Mouse (Mus musculus): ENCODE data around the gene Ppard. TPM values are rescaled to one million over a fixed set of nuclear protein-coding genes. Genes with fewer than 3 reads are reported as not detected.

Ppard gene
- polyA plus RNA-seq, 1 experiment from 2014 or later = 1.9 TPM

DNA sequence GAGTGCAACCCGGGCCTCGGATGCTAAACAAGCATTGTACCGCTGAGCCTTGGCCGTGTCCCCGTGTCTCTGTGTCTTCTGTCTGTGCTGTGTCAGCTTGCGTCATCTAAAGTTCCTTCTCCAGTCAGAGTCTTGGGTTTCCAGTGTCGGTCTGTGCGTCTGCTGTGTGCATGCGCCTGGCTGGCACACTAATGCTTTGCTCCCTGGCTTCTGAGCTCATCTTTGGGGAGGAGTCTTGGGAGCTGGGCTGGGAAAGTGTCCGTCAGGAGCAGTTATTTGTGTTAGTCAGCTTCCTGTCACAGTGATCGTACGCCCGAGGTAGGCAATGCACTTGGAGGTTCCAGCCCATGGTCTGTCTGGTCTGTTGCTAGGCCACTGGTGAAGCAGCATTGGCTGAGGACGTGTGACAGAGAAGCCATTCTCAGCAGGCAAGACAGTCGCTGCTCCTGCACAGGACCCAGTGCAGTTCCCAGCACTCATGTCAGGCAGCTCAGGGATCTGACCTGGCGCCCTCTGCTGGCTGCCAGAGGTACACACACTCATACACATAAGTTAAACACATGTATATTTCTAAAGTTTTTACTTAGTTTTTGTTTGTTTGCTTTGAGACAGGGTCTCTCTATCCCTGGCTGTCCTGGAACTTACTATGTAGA is 27.5 kb downstream of the Ppard start:
- H3K27ac ChIP-seq (replicated peaks; ENCODE audit: low read depth, low read length) = no peak overlapping the region
- no peak for DNase-seq (ENCODE audit: low spot score)
- H3K9ac ChIP-seq (replicated peaks; ENCODE audit: low read length) = no peak overlapping the region
- H3K4me1 ChIP-seq (ENCODE audit: control insufficient read depth, insufficient read depth, low read length) = peaks cover 8% of the 10 kb centered on the region; the same call in 1 of the 2 replicates
- H3K4me2 ChIP-seq (ENCODE audit: low read depth, low read length) = no peak overlapping the region
- H3K36me3 ChIP-seq (replicated peaks; ENCODE audit: control insufficient read depth, insufficient read depth, low read depth, low read length) = no peaks in the 10 kb centered on the region
- H3K4me3 ChIP-seq (ENCODE audit: low read depth, low read length) = no peak overlapping the region
- no peak for ATAC-seq (replicated peaks; ENCODE audit: insufficient number of reproducible peaks, low FRiP score, low TSS enrichment, low read depth)
- no peaks in the 10 kb centered on the region for H3K9me3 ChIP-seq (replicated peaks; ENCODE audit: control insufficient read depth, low read length)
- H3K27me3 ChIP-seq (ENCODE audit: control insufficient read depth, insufficient read depth, low read length) = no peaks in the 10 kb centered on the region
- 80% methylated on average over 16 of the region's 16 CpGs for WGBS

DNA sequence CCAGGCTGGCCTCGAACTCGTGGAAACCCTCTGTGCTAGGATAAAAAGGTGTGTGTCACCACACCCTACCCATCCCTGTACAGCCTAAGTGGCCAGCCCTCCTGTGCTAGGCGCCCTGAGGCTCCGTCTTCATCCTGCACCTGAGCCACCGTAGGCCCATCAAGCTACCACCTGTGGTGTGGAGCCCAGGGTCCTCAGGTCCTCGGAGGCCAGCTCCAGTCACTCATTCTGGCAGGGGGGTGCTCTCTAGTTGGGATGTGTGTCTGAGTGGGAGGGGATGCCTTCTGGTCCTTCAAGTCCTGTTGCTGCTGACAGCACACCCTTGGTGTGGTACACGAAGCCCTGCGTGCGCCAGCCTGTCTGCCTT is 28.0 kb downstream of the Ppard start:
- Histone ChIP-seq H3K4me3 (ENCODE audit: low read depth, low read length) (no peak overlapping the region), H3K9me3 (replicated peaks; ENCODE audit: control insufficient read depth, low read length) (no peaks in the 10 kb centered on the region), H3K36me3 (replicated peaks; ENCODE audit: control insufficient read depth, insufficient read depth, low read depth, low read length) (no peaks in the 10 kb centered on the region), H3K27ac (replicated peaks; ENCODE audit: low read depth, low read length) (no peak overlapping the region), H3K4me1 (ENCODE audit: control insufficient read depth, insufficient read depth, low read length) (peaks cover 4% of the 10 kb centered on the region; the same call in 1 of the 2 replicates), H3K27me3 (ENCODE audit: control insufficient read depth, insufficient read depth, low read length) (no peaks in the 10 kb centered on the region), H3K9ac (replicated peaks; ENCODE audit: low read length) (no peak overlapping the region), H3K4me2 (ENCODE audit: low read depth, low read length) (no peak overlapping the region)
- ATAC-seq (replicated peaks; ENCODE audit: insufficient number of reproducible peaks, low FRiP score, low TSS enrichment, low read depth) (no peak), DNase-seq (ENCODE audit: low spot score) (no peak)
- WGBS = 84% methylated on average over 9 of the region's 9 CpGs

DNA sequence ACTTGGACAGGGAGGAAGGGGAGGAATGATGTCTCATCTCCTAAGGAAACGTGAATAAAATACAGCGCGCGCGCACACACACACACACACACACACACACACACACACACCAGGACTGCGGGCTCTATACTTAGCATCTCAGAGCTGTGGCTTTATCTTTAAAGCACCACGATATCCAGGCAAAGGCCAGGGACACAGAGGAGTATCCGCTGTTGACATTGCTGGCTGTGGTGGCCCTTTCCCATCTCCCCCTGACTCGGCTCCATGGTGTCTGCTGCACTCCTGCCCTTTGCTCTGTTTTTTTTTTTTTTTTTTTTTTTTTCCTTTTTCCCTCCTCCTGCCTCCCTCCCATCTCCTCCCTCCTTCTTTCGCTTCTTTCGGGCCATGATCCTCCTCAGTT is 29.3 kb downstream of the Ppard start:
- Histone ChIP-seq H3K9me3 (replicated peaks; ENCODE audit: control insufficient read depth, low read length) (no peaks in the 10 kb centered on the region), H3K4me3 (ENCODE audit: low read depth, low read length) (no peak overlapping the region), H3K27ac (replicated peaks; ENCODE audit: low read depth, low read length) (no peak overlapping the region), H3K27me3 (ENCODE audit: control insufficient read depth, insufficient read depth, low read length) (no peaks in the 10 kb centered on the region), H3K4me2 (ENCODE audit: low read depth, low read length) (no peak overlapping the region), H3K4me1 (ENCODE audit: control insufficient read depth, insufficient read depth, low read length) (peaks cover 3% of the 10 kb centered on the region; the same call in 1 of the 2 replicates), H3K9ac (replicated peaks; ENCODE audit: low read length) (no peak overlapping the region), H3K36me3 (replicated peaks; ENCODE audit: control insufficient read depth, insufficient read depth, low read depth, low read length) (no peaks in the 10 kb centered on the region)
- DNase-seq (ENCODE audit: low spot score) (no peak), ATAC-seq (replicated peaks; ENCODE audit: insufficient number of reproducible peaks, low FRiP score, low TSS enrichment, low read depth) (no peak)
- WGBS = 73% methylated on average over 11 of the region's 11 CpGs

DNA sequence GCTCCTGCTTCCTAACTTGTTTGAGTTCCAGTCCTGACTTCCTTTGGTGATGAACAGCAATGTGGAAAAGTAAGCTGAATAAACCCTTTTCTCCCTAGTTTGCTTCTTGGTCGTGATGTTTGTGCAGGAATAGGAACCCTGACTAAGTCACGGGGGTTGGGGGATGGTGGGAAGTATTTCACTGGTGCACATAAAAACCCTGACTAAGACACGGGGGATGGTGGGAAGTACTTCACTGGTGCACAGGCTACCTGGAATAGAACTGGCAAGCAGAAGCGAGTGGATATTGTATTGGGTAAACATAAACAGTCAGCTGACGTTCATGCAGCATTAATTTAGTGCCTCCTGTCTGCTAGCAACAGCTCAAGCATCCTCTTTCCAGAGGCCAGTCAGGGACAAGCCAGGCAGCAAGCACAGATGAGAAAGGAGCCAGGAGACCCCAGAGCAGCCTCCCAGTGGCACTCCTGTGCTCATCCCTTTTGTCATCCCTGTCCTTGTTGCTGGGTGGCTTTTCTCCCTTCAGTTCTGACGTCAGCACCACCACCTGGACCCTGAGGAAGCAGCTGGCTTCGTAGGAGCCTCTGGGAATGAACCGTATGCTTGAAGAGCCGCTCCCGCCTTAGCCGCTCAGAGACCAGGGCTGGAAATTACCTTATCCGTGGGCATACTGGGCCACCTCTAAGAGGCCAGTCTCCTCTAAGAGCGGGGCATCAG is 30.8 kb downstream of the Ppard start:
- ATAC-seq (replicated peaks; ENCODE audit: insufficient number of reproducible peaks, low FRiP score, low TSS enrichment, low read depth) = no peak
- no peak for DNase-seq (ENCODE audit: low spot score)
- H3K9me3 ChIP-seq (replicated peaks; ENCODE audit: control insufficient read depth, low read length) = no peaks in the 10 kb centered on the region
- no peak overlapping the region for H3K4me2 ChIP-seq (ENCODE audit: low read depth, low read length)
- H3K27me3 ChIP-seq (ENCODE audit: control insufficient read depth, insufficient read depth, low read length) = no peaks in the 10 kb centered on the region
- H3K36me3 ChIP-seq (replicated peaks; ENCODE audit: control insufficient read depth, insufficient read depth, low read depth, low read length) = no peaks in the 10 kb centered on the region
- H3K4me3 ChIP-seq (ENCODE audit: low read depth, low read length) = no peak overlapping the region
- H3K9ac ChIP-seq (replicated peaks; ENCODE audit: low read length) = no peak overlapping the region
- H3K27ac ChIP-seq (replicated peaks; ENCODE audit: low read depth, low read length) = no peak overlapping the region
- no peaks in the 10 kb centered on the region for H3K4me1 ChIP-seq (ENCODE audit: control insufficient read depth, insufficient read depth, low read length)
- WGBS = 65% methylated on average over 13 of the region's 13 CpGs

DNA sequence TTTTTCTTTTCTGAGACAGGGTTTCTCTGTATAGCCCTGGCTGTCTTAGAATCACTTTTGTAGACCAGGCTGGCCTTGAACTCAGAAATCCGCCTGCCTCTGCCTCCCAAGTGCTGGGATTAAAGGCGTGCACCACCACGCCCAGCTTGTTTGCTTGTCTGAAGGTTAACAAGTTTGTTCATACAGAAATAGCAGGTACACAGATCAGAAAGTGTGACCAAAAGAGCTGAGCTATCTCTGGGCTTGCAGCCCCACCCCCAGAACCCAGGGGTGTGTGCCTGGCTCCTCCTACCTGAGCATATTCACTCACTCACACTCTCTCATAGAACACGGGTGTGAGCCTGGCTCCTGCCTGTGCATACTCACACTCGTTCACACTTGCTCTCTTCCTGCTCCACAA is 34.8 kb downstream of the Ppard start:
- Histone ChIP-seq H3K4me2 (ENCODE audit: low read depth, low read length) (no peak overlapping the region), H3K4me3 (ENCODE audit: low read depth, low read length) (no peak overlapping the region), H3K9ac (replicated peaks; ENCODE audit: low read length) (no peak overlapping the region), H3K27me3 (ENCODE audit: control insufficient read depth, insufficient read depth, low read length) (no peaks in the 10 kb centered on the region), H3K9me3 (replicated peaks; ENCODE audit: control insufficient read depth, low read length) (no peaks in the 10 kb centered on the region), H3K4me1 (ENCODE audit: control insufficient read depth, insufficient read depth, low read length) (no peaks in the 10 kb centered on the region), H3K36me3 (replicated peaks; ENCODE audit: control insufficient read depth, insufficient read depth, low read depth, low read length) (no peaks in the 10 kb centered on the region), H3K27ac (replicated peaks; ENCODE audit: low read depth, low read length) (no peak overlapping the region)
- whole genome bisulfite sequencing = 93% methylated on average over 5 of the region's 5 CpGs
- no peak for ATAC-seq (replicated peaks; ENCODE audit: insufficient number of reproducible peaks, low FRiP score, low TSS enrichment, low read depth)
- DNase-seq (ENCODE audit: low spot score) = no peak

DNA sequence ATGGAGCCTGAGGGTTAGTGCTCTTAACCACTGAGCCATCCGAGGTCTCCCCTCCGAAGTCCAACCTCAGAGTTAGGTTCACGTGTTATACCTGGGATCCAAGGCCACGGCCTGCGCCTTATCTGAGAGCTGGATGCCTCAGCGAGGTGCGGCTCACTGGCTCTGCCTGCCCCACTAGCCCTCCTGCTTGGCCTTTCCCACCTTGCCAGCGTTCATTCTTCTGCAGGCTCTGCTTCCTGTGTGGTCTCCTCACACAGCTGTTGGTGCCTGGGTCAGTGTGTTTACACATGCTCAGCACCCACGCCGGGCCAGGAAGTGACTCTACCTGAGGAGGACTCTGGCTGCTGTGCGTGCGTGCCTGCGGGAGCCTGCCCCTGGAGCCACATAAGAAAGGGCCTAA is 37.7 kb downstream of the Ppard start:
- WGBS = 64% methylated on average over 13 of the region's 13 CpGs

DNA sequence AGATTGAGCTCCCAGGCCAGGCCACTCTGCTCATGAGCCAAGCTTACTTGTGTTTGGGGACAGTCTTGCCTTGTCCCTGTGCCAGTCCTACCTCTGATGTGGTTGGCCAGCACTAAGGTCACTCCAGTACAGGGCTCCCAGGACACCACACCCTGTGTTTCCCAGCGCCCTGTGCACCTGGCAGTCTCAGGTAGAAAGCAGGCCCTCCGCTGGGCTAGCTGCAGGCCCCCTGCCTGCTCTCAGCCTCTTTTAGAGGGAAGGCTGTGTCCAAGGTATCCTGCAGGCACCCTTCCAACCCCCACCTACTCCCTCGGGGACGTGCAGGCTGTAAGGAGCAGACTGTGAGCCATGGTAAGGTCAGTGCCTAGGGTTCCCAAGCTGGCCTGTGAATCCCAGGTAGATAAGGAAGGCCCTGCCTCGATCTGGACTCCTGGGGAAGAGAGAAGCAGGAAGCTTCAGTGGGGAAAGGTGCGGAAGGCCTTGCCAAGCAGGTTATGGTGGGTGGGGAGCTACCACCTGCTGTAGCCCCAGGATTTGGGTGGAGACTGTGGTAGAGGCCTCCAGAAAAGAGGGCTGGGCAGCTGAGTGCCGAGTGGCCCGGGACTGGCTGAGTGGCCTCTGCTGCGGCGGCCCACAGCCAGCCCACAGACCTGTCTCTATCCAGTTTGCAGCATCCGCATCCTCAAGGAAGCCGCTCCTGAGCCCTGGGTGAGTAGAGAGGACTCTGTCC is 39.2 kb downstream of the Ppard start:
- H3K4me2 ChIP-seq (ENCODE audit: low read depth, low read length) = no peak overlapping the region
- 80% methylated on average over 12 of the region's 12 CpGs for WGBS
- H3K9me3 ChIP-seq (replicated peaks; ENCODE audit: control insufficient read depth, low read length) = no peaks in the 10 kb centered on the region
- no peaks in the 10 kb centered on the region for H3K4me1 ChIP-seq (ENCODE audit: control insufficient read depth, insufficient read depth, low read length)
- DNase-seq (ENCODE audit: low spot score) (no peak), ATAC-seq (replicated peaks; ENCODE audit: insufficient number of reproducible peaks, low FRiP score, low TSS enrichment, low read depth) (no peak)
- H3K27ac ChIP-seq (replicated peaks; ENCODE audit: low read depth, low read length) = no peak overlapping the region
- H3K27me3 ChIP-seq (ENCODE audit: control insufficient read depth, insufficient read depth, low read length) = no peaks in the 10 kb centered on the region
- H3K9ac ChIP-seq (replicated peaks; ENCODE audit: low read length) = no peak overlapping the region
- H3K36me3 ChIP-seq (replicated peaks; ENCODE audit: control insufficient read depth, insufficient read depth, low read depth, low read length) = no peaks in the 10 kb centered on the region
- H3K4me3 ChIP-seq (ENCODE audit: low read depth, low read length) = no peak overlapping the region

More for the DNA sequence above, 37.7 kb downstream of the Ppard start:
- H3K9ac ChIP-seq (replicated peaks; ENCODE audit: low read length) = no peak overlapping the region
- no peaks in the 10 kb centered on the region for H3K27me3 ChIP-seq (ENCODE audit: control insufficient read depth, insufficient read depth, low read length)
- no peaks in the 10 kb centered on the region for H3K9me3 ChIP-seq (replicated peaks; ENCODE audit: control insufficient read depth, low read length)
- no peak overlapping the region for H3K4me2 ChIP-seq (ENCODE audit: low read depth, low read length)
- no peak overlapping the region for H3K4me3 ChIP-seq (ENCODE audit: low read depth, low read length)
- no peaks in the 10 kb centered on the region for H3K4me1 ChIP-seq (ENCODE audit: control insufficient read depth, insufficient read depth, low read length)
- no peak for ATAC-seq (replicated peaks; ENCODE audit: insufficient number of reproducible peaks, low FRiP score, low TSS enrichment, low read depth)
- H3K27ac ChIP-seq (replicated peaks; ENCODE audit: low read depth, low read length) = no peak overlapping the region
- no peak for DNase-seq (ENCODE audit: low spot score)
- no peaks in the 10 kb centered on the region for H3K36me3 ChIP-seq (replicated peaks; ENCODE audit: control insufficient read depth, insufficient read depth, low read depth, low read length)

DNA sequence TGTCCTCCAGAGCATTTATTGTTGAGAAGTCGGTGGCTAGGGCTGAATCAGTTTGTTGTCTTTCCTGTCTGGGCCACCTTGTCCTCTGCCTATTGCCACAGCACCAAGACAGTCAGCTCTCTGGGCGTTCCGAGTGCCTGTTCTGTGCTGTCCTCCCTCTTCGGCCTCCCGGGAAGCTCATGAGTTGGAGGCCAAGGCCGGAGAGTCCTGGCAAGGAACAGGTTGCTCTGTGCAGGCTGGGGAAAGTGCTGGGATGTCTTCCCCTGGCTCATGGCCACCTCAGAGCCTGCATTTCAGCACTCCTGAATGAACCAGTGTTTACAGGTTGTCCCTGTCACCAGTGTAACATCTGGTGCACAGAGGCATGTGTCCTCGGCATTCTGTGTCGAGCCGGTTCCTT is 39.8 kb downstream of the Ppard start:
- ATAC-seq (replicated peaks; ENCODE audit: insufficient number of reproducible peaks, low FRiP score, low TSS enrichment, low read depth) (no peak), DNase-seq (ENCODE audit: low spot score) (no peak)
- Histone ChIP-seq H3K9ac (replicated peaks; ENCODE audit: low read length) (no peak overlapping the region), H3K4me2 (ENCODE audit: low read depth, low read length) (no peak overlapping the region), H3K9me3 (replicated peaks; ENCODE audit: control insufficient read depth, low read length) (no peaks in the 10 kb centered on the region), H3K4me1 (ENCODE audit: control insufficient read depth, insufficient read depth, low read length) (no peaks in the 10 kb centered on the region), H3K36me3 (replicated peaks; ENCODE audit: control insufficient read depth, insufficient read depth, low read depth, low read length) (no peaks in the 10 kb centered on the region), H3K27me3 (ENCODE audit: control insufficient read depth, insufficient read depth, low read length) (no peaks in the 10 kb centered on the region), H3K27ac (replicated peaks; ENCODE audit: low read depth, low read length) (no peak overlapping the region), H3K4me3 (ENCODE audit: low read depth, low read length) (no peak overlapping the region)
- 80% methylated on average over 9 of the region's 9 CpGs for WGBS

All from embryonic facial prominence, embryonic 11.5 days (tissue).